Mouse (Mus musculus) MN1 (cell line): Measurements from ENCODE around the gene Clic3.
A peak's percentile ranks its signal among the peaks of the same experiment; 100 is the strongest.
"Not testable (repeated sequence)": the region's sequence is repeated elsewhere in the genome, so short reads cannot be mapped to it uniquely, and the experiment has no call there.

ENCODE experiments used
- DNase-seq: peaks from one replicate; pipeline ENCODE4 v3.0.0-alpha.2; 2016; ENCODE audit warnings: low spot score

The Clic3 gene

DNA sequence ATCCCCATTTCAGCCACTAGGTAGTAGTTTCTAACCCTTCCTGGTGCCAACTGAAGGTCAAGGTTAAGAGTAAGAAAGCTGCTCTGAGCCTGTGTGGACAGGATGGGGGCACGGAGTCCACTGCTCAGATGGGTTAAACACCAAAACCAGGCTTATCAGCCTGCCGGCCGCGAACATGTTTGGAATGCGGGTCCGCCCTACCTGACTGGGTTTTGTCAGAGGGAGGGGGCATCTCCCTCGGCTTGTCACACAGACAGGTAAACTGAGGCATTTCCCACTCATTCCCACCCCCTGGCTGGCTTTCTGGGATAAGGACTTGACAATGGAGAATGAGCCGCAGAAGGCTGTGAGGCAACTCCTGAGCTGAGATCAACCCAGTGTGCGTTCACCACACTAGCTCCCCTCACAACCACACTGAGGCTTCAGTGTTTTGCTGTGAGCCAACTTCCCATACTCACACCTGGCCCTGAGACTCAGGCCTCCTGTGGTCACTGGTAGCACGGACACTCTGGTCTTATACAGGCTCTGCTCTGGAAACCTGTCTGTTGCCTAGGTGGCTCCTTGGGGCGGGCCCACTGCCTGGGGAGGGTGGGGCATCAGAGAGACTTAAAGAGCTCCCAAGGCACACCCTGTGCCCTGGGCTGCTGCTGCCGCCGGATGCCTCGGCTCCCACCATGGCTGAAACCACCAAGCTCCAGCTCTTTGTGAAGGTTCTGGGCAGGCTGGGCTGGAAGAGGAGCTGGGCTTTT is at the start of gene Clic3:
Clic3 (plus strand) TSS at position 634 of the 749 bp plus-strand sequence.
- no peak for DNase-seq

GRCm38 (mm10) chr2:25408908-25409307 is 47.7 kb upstream of the Clic3 start:
- no peak for DNase-seq

DNA sequence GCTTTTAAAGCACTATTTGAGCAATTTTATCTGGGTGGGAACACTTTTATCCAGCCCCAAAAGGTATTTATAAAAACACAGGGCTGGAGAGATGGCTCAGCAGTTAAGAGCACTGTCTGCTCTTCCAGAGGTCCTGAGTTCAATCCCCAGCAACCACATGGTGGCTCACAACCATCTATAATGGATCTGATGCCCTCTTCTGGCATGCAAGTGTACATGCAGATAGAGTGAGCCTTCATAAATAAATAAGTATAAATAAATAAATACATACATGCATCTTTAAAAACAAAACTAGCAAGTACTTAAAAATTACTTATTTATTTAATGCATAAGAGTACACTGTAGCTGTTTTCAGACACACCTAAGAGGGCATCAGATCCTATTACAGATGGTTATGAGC is 43.2 kb upstream of the Clic3 start:
- DNase-seq, result not testable (repeated sequence)

DNA sequence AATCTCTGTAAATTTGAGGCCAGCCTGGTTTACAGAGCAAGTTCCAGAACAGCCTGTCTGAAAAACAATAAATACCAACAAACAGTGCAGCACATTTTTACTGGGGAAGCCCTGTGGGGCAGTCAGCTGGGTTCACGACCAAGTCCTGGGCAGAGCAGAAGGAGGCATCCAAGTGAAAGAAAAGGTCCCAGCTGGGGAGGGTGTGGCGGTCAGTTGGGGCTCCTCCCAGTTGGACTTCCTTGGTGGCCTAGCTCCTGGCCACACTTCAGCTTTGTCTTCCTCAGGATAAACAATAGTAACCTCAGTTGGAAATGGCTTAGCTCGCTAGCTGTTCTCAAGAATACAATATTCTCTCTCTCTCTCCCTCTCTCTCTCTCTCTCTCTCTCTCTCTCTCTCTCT is 39.2 kb upstream of the Clic3 start:
- no peak for DNase-seq

- DNase-seq, result peak; percentile 64
Observed at GRCm38 (mm10) chr2:25421896-25422295, 34.7 kb upstream of the Clic3 start.

DNA sequence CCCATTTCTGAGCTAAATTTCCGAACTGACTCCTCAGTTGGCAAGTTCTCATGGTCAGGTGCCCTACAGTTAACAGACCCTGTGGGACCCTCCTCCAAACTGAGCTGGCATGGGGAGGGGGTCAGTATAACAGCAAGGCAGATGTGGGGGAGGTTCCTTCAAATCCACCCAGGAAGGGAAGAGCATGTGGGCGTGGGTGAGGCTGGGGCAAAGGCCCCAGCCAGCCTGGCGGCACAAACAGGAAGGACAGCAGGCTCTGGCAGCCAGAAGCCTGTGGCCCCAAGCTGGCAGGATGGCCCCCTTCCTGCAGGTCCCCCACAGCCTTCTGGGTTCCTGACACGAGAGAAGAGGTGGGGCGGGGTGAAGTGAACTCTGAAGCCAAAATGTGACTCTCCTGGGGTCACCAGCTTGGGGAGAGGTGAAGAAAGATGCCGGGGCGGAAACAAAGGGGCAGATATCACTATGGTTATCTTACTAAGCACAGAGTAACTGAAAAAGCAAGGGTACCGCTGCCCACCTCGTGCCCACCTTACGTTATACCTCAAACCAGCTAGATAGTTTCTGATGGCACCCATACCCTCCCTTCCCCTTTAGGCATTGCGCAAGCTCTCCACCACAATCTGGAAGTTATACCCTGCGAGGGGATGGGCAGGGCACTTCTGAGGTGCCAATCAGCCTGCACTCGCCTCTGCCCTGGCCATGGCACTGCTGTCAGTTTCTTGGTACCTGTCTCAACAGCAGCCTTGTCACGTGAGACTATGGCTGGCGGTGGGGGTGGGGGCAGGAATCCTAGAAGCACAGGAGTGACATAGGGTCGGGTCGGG is 33.8 kb upstream of the Clic3 start, which contains the start of gene Fut7:
Fut7 (plus strand) TSS at position 681 of the 824 bp plus-strand sequence.
- DNase-seq, result no peak

- no peak for DNase-seq
Observed at GRCm38 (mm10) chr2:25423626-25424025, 33.0 kb upstream of the Clic3 start.

- DNase-seq, result no peak
Observed at GRCm38 (mm10) chr2:25425481-25425880, 31.2 kb upstream of the Clic3 start.

- peak; percentile 59 for DNase-seq
Observed at GRCm38 (mm10) chr2:25426721-25427191, 29.9 kb upstream of the Clic3 start.

DNA sequence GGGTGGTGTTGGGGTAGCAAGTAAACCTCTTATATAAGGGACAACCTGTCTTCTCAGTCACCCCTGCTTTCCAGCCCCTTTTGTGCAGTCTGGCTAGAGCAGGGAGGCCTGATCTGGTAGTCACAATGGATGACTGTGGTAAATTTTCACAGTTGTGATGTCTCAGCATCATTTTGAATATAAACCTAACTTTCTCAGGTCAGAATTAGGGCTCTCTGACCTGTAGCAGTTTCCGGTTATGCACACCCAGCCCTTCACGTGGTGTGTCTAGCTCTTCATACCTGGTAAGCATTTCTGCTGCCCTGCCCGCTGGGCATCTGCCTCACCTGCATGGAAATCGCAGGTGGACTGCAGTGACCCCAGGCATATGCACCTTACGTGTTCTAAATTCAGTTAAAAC is 29.4 kb upstream of the Clic3 start:
- no peak for DNase-seq

GRCm38 (mm10) chr2:25428442-25429236 is 28.0 kb upstream of the Clic3 start, which contains the start of gene Abca2:
Gene Abca2, plus strand, starts transcription at chr2:25428703.
- peak; percentile 92 for DNase-seq

- DNase-seq, result peak; percentile 40
Observed at GRCm38 (mm10) chr2:25429435-25430180, 27.0 kb upstream of the Clic3 start.

DNA sequence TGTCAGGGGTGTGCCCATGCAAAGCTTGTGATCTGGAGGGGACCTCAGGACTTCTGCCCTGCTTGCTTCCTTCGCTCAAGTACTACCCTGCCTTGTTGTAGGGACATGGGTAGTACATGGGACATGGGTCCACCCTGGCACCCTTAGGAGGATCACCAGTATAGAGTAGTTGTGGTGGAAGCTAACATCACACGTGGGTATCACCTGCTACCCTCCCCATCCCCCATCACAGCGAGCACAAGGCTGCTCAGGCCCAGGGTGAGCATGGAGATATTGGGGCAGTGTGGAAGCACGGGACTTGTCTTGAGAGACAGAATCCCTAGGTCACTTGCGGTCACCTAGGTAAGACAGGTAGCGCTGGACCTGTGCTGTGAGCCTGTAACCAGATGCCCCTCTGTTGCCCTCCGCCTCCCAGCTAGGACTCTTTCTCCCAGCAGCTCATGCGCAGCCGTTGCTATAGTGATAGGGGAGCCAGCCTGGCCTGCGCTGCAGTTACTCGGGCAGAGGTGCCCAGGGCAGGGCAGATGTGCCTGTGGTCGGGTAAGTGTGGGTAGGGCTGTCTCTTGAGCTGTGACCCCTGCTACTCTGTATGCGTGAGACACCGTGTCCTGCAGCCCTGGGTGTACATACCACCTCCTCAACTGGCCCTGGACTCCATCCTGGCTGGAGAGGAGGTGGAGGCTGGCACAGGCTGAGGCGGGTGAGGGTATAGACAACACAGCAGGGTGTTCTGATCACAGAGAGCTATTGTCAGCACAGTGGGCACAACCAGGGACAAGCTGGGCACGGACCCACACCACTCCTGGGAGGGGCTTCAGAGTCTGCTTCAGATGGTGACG is 26.0 kb upstream of the Clic3 start:
- DNase-seq, result no peak

DNA sequence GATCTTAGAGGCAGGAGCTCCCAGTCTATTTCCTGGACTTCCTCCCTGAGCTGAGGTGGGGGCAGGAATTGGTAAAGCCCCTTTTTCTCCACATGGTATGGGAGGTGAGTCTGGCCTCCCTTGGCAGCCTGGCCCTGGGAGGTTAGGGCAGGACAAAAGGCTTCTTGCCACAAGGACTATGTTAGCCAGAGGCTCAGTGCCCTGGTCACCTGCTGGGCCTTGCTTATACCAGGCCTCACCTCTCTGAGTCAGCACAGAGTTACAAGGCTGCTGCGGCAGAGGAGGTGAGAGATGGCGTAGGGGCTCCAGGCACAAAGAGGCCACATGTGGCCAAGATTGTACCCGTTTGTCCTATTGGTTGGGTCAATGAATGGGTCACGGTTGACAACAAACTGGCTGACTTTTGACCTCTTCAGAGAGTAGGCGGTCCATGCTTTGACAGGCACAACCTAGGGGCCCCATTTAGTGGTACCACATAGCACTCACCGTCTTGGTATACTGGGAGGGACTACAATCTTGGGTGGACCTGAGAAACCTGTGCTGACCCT is 25.3 kb upstream of the Clic3 start:
- no peak for DNase-seq

- DNase-seq, result no peak
Observed at GRCm38 (mm10) chr2:25432326-25433098, 24.1 kb upstream of the Clic3 start.

DNA sequence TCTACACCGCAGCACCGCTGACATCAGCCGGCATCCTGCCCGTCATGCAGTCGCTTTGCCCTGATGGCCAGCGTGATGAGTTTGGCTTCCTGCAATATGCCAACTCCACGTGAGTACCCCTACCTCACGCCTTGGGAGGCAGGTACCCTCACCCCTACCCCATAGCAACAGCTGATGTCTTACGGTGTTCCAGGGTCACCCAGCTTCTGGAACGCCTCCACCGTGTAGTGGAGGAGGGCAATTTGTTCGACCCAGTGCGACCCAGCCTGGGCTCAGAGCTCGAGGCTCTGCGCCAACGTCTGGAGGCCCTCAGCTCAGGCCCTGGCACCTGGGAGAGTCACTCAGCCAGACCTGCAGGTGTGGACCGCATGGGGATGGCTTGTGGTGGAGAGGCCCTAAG is 23.5 kb upstream of the Clic3 start:
- no peak for DNase-seq

DNA sequence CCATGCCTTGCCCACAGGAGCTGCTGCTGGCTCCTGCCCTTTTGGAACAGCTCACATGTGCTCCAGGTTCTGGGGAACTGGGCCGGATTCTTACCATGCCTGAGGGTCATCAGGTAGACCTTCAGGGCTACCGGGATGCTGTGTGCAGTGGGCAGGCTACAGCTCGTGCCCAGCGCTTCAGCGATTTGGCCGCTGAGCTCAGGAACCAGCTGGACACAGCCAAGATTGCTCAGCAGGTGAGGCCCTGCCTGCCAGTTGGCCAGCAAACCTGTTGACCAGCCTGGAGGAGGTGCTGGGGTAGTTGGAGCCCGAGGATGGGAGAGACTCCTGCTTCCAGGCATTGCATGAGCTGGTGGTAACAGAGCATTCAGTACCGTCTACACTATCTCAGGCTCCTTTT is 22.3 kb upstream of the Clic3 start:
- DNase-seq, result no peak

DNA sequence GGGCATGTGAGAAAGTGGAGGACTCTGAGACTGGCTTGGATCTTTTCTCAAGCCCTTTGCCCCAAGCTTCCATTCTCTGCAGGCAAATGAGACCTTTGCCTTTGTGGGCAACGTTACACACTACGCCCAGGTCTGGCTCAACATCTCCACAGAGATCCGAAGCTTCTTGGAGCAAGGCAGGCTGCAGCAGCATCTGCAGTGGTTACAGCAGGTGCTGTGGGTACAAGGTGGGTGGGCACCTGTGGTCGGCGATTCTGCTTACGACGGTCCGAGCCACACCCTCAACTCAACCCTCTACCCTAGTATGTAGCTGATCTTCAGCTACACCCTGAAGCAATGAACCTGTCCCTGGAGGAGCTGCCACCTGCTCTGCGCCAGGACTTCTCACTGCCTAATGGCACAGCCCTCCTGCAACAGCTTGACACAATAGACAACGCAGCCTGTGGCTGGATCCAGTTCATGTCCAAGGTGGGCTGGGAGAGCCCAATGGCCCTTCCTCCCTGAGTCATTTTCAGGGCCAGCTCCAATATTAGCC is 20.3 kb upstream of the Clic3 start:
- DNase-seq, result no peak

DNA sequence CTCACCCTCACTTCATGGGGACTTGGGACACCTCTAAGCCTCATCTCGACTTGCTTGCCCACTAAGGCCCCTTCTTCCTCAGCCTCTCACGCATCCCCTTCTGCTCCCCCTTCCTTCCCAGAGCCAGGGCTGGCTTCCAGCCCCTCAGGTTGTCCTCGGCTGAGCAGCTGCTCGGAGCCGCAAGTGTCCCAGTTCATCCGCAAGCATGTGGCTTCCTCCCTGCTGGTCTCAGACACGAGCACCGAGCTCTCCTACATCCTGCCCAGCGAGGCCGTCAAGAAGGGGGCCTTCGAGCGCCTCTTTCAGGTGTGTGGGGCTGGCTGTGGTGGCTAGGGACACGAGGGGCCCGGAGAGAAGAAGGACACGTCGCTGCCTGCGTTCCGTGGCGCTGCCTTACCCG is 15.6 kb upstream of the Clic3 start:
- DNase-seq, result no peak
